Comparison of ENCODE assay signal across 21 mouse cellular contexts in genomic region chr5:148805030-148805429, GRCm38 (mm10).
"Had no signal": no experiment of that assay in that cellular context is flagged by ENCODE, and none has a peak within 500 bp of the region (broad histone marks: within the 10 kb centered on the region; RNA-seq: fewer than 3 reads in every experiment).

No protein-coding gene starts in this region.

- H3K36me3 ChIP-seq: lung, embryonic 15.5 days; midbrain, embryonic 13.5 days; midbrain, embryonic 15.5 days; neural tube, embryonic 13.5 days; neural tube, embryonic 15.5 days had no signal

- H3K9me3 ChIP-seq: lung, embryonic 15.5 days; midbrain, embryonic 13.5 days; midbrain, embryonic 15.5 days; neural tube, embryonic 13.5 days; neural tube, embryonic 15.5 days had no signal

- H3K9ac ChIP-seq: liver, postnatal 0 days; lung, embryonic 15.5 days; midbrain, embryonic 13.5 days; midbrain, embryonic 15.5 days; neural tube, embryonic 13.5 days; neural tube, embryonic 15.5 days had no signal

- ATAC-seq: liver, postnatal 0 days; lung, postnatal 0 days; midbrain, embryonic 13.5 days; midbrain, embryonic 15.5 days had no signal

- H3K27me3 ChIP-seq: lung, embryonic 15.5 days; midbrain, embryonic 15.5 days; neural tube, embryonic 15.5 days had no signal

- H3K27ac ChIP-seq: lung, embryonic 15.5 days; macrophage; midbrain, embryonic 13.5 days; midbrain, embryonic 15.5 days; neural tube, embryonic 13.5 days; neural tube, embryonic 15.5 days had no signal

- H3K4me3 ChIP-seq: lung, embryonic 15.5 days; megakaryocyte, embryonic 14.5 days; midbrain, embryonic 13.5 days; midbrain, embryonic 15.5 days; myocyte; neural tube, embryonic 13.5 days; neural tube, embryonic 15.5 days had no signal

- DNase-seq: liver, postnatal 0 days; lung, adult 2 months; lung, postnatal 14 days; lung, postnatal 36 days; retina, postnatal 1 day; right cerebral cortex, adult 18-20 months; right cerebral cortex, postnatal 25 days; right cerebral cortex, postnatal 4 days; spleen, adult 18-20 months; thymus, adult 18-20 months; thymus, postnatal 14 days; thymus, postnatal 36 days had no signal
